Comparison of ENCODE assay signal across 18 mouse cellular contexts in the genomic region with DNA sequence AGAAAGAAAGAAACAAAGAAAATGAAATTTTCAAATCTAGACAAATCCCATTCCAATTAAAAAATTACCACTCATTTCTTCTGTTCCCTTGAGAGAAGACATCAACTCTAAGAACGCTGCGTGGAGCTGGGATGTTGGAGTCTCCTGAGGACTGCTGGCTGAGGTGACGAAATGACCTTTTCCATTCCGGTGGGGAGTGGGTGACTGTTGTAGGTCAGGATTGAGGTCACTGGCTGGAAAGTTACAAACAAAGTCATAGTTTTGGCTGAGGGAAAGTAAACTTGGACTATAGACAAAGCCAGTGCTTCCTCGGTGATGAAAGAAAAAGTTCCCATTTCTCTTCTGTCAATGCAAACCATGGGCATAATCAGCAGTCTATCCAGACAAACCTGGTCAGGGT. TPM values are rescaled to one million over a fixed set of nuclear protein-coding genes. Genes with fewer than 3 reads are reported as not detected.
DNase-seq lines count a peak whose midpoint lies in the region; ATAC-seq and TF ChIP-seq lines count a peak whose summit lies in the region.
"Had no signal": no experiment of that assay in that cellular context is flagged by ENCODE, and none has a peak within 500 bp of the region (broad histone marks: within the 10 kb centered on the region; RNA-seq: fewer than 3 reads in every experiment).

No protein-coding gene starts in this region.

- peak; percentile 41 for DNase-seq in gastrocnemius, adult 18-20 months (ENCODE audit: low spot score)
- DNase-seq in gastrocnemius, postnatal 14 days, result no peak
- DNase-seq in heart, postnatal 25 days (ENCODE audit: low spot score), result peak; percentile 26
- DNase-seq in heart, postnatal 14 days, result no peak
- peak; percentile 32 for DNase-seq in lung, postnatal 10 days
- DNase-seq in lung, adult 2 months, result no peak
- DNase-seq in skeletal muscle tissue, adult 2 months (ENCODE audit: low read depth, low spot score), result peak; percentile 41
- DNase-seq: adrenal gland, adult 2 months; adrenal gland, postnatal 36 days; cerebellum, adult 2 months; cerebellum, postnatal 10 days; forebrain, postnatal 0 days; heart, postnatal 36 days had no signal

- H3K27me3 ChIP-seq in midbrain, embryonic 15.5 days (replicated peaks), result peaks cover 4% of the 10 kb centered on the region

- no peak overlapping the region for H3K9ac ChIP-seq in midbrain, embryonic 15.5 days
- H3K9ac ChIP-seq: forebrain, embryonic 13.5 days; forebrain, postnatal 0 days; hindbrain, embryonic 15.5 days had no signal

- H3K27ac ChIP-seq in midbrain, embryonic 15.5 days, result no peak overlapping the region
- H3K27ac ChIP-seq: embryonic facial prominence, embryonic 10.5 days; forebrain, embryonic 13.5 days; hindbrain, embryonic 15.5 days had no signal

- ATAC-seq in midbrain, embryonic 15.5 days (replicated peaks), result no peak
- ATAC-seq: forebrain, embryonic 13.5 days; forebrain, postnatal 0 days; inflammation-experienced regulatory T-cells, adult 6 months had no signal

- intact Hi-C loops in gastrocnemius, postnatal 14 days (cut with DNase I; ENCODE audit: low total_unique reads), result loop anchor here (2.0 kb wide), 1 partner anchor 74 kb away; no protein-coding TSS in a partner anchor
- intact Hi-C loops in heart, postnatal 25 days (cut with DNase I), result no loop called here
- intact Hi-C loops in heart, postnatal 14 days (cut with DNase I), result loop anchor here (5.0 kb wide), 1 partner anchor 69 kb away; no protein-coding TSS in a partner anchor

- no peak for TF ChIP-seq POLR2A in lung, adult 2 months (IDR thresholded peaks at IDR 0.05; ENCODE audit: borderline replicate concordance, extremely low read depth, low read depth, low read length)

- no peak overlapping the region for H3K4me2 ChIP-seq in midbrain, embryonic 15.5 days
- H3K4me2 ChIP-seq: forebrain, embryonic 13.5 days; hindbrain, embryonic 15.5 days had no signal

- 44% methylated on average over 5 of the region's 5 CpGs for WGBS in lung, adult 2 months
- WGBS in midbrain, embryonic 15.5 days, result 83% methylated on average over 5 of the region's 5 CpGs

- TF ChIP-seq CTCF in lung, adult 2 months (IDR thresholded peaks at IDR 0.05; ENCODE audit: insufficient read depth, low read length), result no peak

- H3K4me1 ChIP-seq in lung, adult 2 months (ENCODE audit: control insufficient read depth, insufficient read depth, low read length), result no peaks in the 10 kb centered on the region; the same call in 1 of the 2 replicates
- H3K4me1 ChIP-seq in midbrain, embryonic 15.5 days, result peaks cover under 1% of the 10 kb centered on the region; the same call in 1 of the 2 replicates

- H3K4me3 ChIP-seq in lung, adult 2 months (replicated peaks; ENCODE audit: extremely low read depth, low read depth, low read length), result no peak overlapping the region
- no peak overlapping the region for H3K4me3 ChIP-seq in midbrain, embryonic 15.5 days
- H3K4me3 ChIP-seq: embryonic facial prominence, embryonic 10.5 days; forebrain, embryonic 13.5 days; hindbrain, embryonic 15.5 days had no signal

- H3K9me3 ChIP-seq in midbrain, embryonic 15.5 days, result no peaks in the 10 kb centered on the region
- H3K9me3 ChIP-seq: embryonic facial prominence, embryonic 10.5 days; forebrain, embryonic 13.5 days; hindbrain, embryonic 15.5 days had no signal

- no peaks in the 10 kb centered on the region for H3K36me3 ChIP-seq in midbrain, embryonic 15.5 days (replicated peaks)
- H3K36me3 ChIP-seq: embryonic facial prominence, embryonic 10.5 days; hindbrain, embryonic 15.5 days had no signal

RNA-seq across cellular contexts. Expression of gene Fgf2, which starts 5.3 kb away (rescaled TPM):
- total RNA-seq in gastrocnemius, adult 18-20 months (2021), result 10 to 100 TPM in 1 of 2 experiments, 1 to 10 TPM in 1; 5.7 to 10.1 TPM
- total RNA-seq in gastrocnemius, postnatal 14 days (2021), result 10 to 100 TPM in 1 of 2 experiments, 1 to 10 TPM in 1; 8.1 to 10.9 TPM
- 10 to 100 TPM in 1 of 2 experiments, 1 to 10 TPM in 1; 5.5 to 11.3 TPM for total RNA-seq in heart, postnatal 25 days (2021)
- 1 to 10 TPM; 3.2 to 6.6 TPM for total RNA-seq in heart, postnatal 14 days (2021)
- 5.1 and 5.4 TPM in 2 replicates for polyA plus RNA-seq in lung, adult 2 months (2012; rRNA removed)
- polyA plus RNA-seq in midbrain, embryonic 15.5 days (2015; fragmentation: Nextera tagmentation; extraction: Ambion mirVana), result 0.34 and 0.51 TPM in 2 replicates

RNA-seq across cellular contexts. Expression of gene Cetn4, which starts 30.3 kb away (rescaled TPM):
- under 1 TPM in 1 of 2 experiments, not detected in 1; 0.23 TPM for total RNA-seq in gastrocnemius, adult 18-20 months (2021)
- total RNA-seq in gastrocnemius, postnatal 14 days (2021), result under 1 TPM; 0.29 to 0.57 TPM
- total RNA-seq in heart, postnatal 25 days (2021), result under 1 TPM; 0.20 to 0.49 TPM
- under 1 TPM; 0.76 to 0.79 TPM for total RNA-seq in heart, postnatal 14 days (2021)
- polyA plus RNA-seq in lung, adult 2 months (2012; rRNA removed), result 0.67 and 2.1 TPM in 2 replicates
- 2.1 and 2.8 TPM in 2 replicates for polyA plus RNA-seq in midbrain, embryonic 15.5 days (2015; fragmentation: Nextera tagmentation; extraction: Ambion mirVana)

RNA-seq across cellular contexts. Expression of gene Bbs12, which starts 30.5 kb away (rescaled TPM):
- total RNA-seq in gastrocnemius, adult 18-20 months (2021), result under 1 TPM; 0.50 to 0.57 TPM
- total RNA-seq in gastrocnemius, postnatal 14 days (2021), result under 1 TPM; 0.53 to 0.78 TPM
- 1 to 10 TPM in 1 of 2 experiments, under 1 TPM in 1; 0.95 to 1.1 TPM for total RNA-seq in heart, postnatal 25 days (2021)
- total RNA-seq in heart, postnatal 14 days (2021), result 1 to 10 TPM; 1.2 to 1.5 TPM
- polyA plus RNA-seq in lung, adult 2 months (2012; rRNA removed), result 0.70 and 1.3 TPM in 2 replicates
- polyA plus RNA-seq in midbrain, embryonic 15.5 days (2015; fragmentation: Nextera tagmentation; extraction: Ambion mirVana), result 4.9 and 5.0 TPM in 2 replicates

Comparison
In these comparisons a context has a peak if more than half of its experiments do, and no peak if none do; other contexts are left out.
1. DNase-seq: peak in gastrocnemius, adult 18-20 months (single experiment), heart, postnatal 25 days (single experiment), lung, postnatal 10 days (single experiment) and skeletal muscle tissue, adult 2 months (single experiment); none in gastrocnemius, postnatal 14 days (single experiment), heart, postnatal 14 days (0 of 2) and lung, adult 2 months (single experiment).